In the genomic region with DNA sequence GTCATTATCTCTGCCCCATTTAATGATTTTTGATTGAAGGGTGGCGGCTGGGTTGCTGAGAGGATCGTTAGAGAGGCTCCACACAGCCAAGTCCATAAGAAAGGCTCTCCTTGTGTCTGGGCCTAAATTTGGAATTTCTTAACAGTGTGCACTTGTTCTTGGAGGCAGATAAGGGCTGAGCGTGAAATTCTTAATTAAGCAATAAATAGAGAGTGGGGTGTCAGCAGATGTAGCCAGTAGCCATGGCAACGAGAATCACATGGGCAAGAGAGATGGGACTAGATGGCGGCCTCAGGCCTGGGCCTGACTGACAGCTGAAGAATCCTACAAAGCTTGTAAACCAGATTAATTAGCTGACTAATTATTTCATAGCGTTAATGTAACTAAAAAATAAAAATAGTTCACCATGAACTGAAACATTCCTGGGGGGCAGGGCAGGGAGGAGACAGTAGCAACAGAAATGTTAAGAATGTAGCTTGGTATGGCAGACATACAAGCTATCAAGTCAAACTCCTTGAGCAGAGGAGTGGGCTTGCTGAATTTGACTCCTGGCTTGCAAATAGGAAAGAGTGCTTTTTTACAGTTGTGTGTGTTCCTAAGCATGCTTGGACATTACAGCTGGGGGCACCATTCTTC, we compare ENCODE assay signal across 12 mouse cellular contexts.
DNase-seq lines count a peak whose midpoint lies in the region; ATAC-seq lines count a peak whose summit lies in the region.
"Had no signal": no experiment of that assay in that cellular context is flagged by ENCODE, and none has a peak within 500 bp of the region (broad histone marks: within the 10 kb centered on the region; RNA-seq: fewer than 3 reads in every experiment).

No protein-coding gene starts in this region.

- WGBS in forebrain, embryonic 14.5 days, result 16% methylated on average over 6 of the region's 6 CpGs
- 16% methylated on average over 6 of the region's 6 CpGs for WGBS in neural tube, embryonic 15.5 days

- no peaks in the 10 kb centered on the region for H3K27me3 ChIP-seq in forebrain, embryonic 14.5 days (replicated peaks; ENCODE audit: control insufficient read depth, insufficient read depth, low read length)
- 0 out of 2 replicates have a peak, but pooled peaks cover 1% of the 10 kb centered on the region for H3K27me3 ChIP-seq in neural tube, embryonic 15.5 days (replicated peaks)
- H3K27me3 ChIP-seq: limb, embryonic 12.5 days had no signal

- H3K9ac ChIP-seq in forebrain, embryonic 14.5 days (ENCODE audit: low read length), result no peak overlapping the region
- no peak overlapping the region for H3K9ac ChIP-seq in neural tube, embryonic 15.5 days (replicated peaks)
- H3K9ac ChIP-seq: limb, embryonic 12.5 days had no signal

- no peaks in the 10 kb centered on the region for H3K9me3 ChIP-seq in forebrain, embryonic 14.5 days (replicated peaks; ENCODE audit: control insufficient read depth, low read length)
- no peaks in the 10 kb centered on the region for H3K9me3 ChIP-seq in neural tube, embryonic 15.5 days (replicated peaks)
- H3K9me3 ChIP-seq: limb, embryonic 12.5 days had no signal

- peak; percentile 7 for DNase-seq in cerebellum, adult 9-11 months
- no peak for DNase-seq in cerebellum, postnatal 36 days
- peak; percentile 80 for DNase-seq in forebrain, embryonic 14.5 days (ENCODE audit: low spot score)
- DNase-seq in layer of hippocampus, adult 9-11 months, result peak; percentile 52
- DNase-seq in yolk sac, embryonic 10.5 days (ENCODE audit: low spot score), result no peak
- no peak for DNase-seq in adrenal gland, postnatal 25 days
- DNase-seq in urinary bladder, postnatal 36 days (ENCODE audit: low spot score in 2 of 2), result no peak
- DNase-seq: cerebellum, adult 18-20 months; thymus, postnatal 36 days had no signal

- no peak overlapping the region for H3K4me2 ChIP-seq in forebrain, embryonic 14.5 days (ENCODE audit: low read length)
- H3K4me2 ChIP-seq in neural tube, embryonic 15.5 days, result no peak overlapping the region
- H3K4me2 ChIP-seq: limb, embryonic 12.5 days had no signal

- H3K36me3 ChIP-seq in forebrain, embryonic 14.5 days (ENCODE audit: control insufficient read depth, insufficient read depth, low read length), result no peaks in the 10 kb centered on the region
- no peaks in the 10 kb centered on the region for H3K36me3 ChIP-seq in neural tube, embryonic 15.5 days
- H3K36me3 ChIP-seq: limb, embryonic 12.5 days had no signal

- peak overlapping the region; percentile 52; the same call in 1 of the 2 replicates for H3K27ac ChIP-seq in forebrain, embryonic 14.5 days (ENCODE audit: low read depth, low read length)
- H3K27ac ChIP-seq in neural tube, embryonic 15.5 days (replicated peaks), result no peak overlapping the region
- H3K27ac ChIP-seq: limb, embryonic 12.5 days; macrophage had no signal

- H3K4me1 ChIP-seq in forebrain, embryonic 14.5 days (ENCODE audit: control insufficient read depth, insufficient read depth, low read length), result peaks cover 17% of the 10 kb centered on the region
- peaks cover 14% of the 10 kb centered on the region for H3K4me1 ChIP-seq in neural tube, embryonic 15.5 days
- H3K4me1 ChIP-seq: limb, embryonic 12.5 days had no signal

- H3K4me3 ChIP-seq in forebrain, embryonic 14.5 days (ENCODE audit: low read depth, low read length), result no peak overlapping the region
- no peak overlapping the region for H3K4me3 ChIP-seq in neural tube, embryonic 15.5 days (replicated peaks)
- H3K4me3 ChIP-seq: limb, embryonic 12.5 days had no signal

- ATAC-seq in forebrain, embryonic 14.5 days, result peak; percentile 91
- ATAC-seq in neural tube, embryonic 15.5 days (ENCODE audit: low FRiP score), result peak; percentile 91

Comparison
In these comparisons a context has a peak if more than half of its experiments do, and no peak if none do; other contexts are left out.
1. DNase-seq: peak in cerebellum, adult 9-11 months (single experiment), forebrain, embryonic 14.5 days (single experiment) and layer of hippocampus, adult 9-11 months (single experiment); none in cerebellum, postnatal 36 days (0 of 2), yolk sac, embryonic 10.5 days (single experiment), adrenal gland, postnatal 25 days (single experiment) and urinary bladder, postnatal 36 days (0 of 2).